Mouse (Mus musculus) layer of hippocampus, adult 8-10 months (tissue): ENCODE data around the gene Pet100. TPM values are rescaled to one million over a fixed set of nuclear protein-coding genes. Genes with fewer than 3 reads are reported as not detected.

ENCODE experiments used
- DNase-seq, 2 experiments: peaks; one replicate each; pipeline ENCODE4 v3.0.0; 2022; ENCODE audit warnings: low spot score in 2 of 2
- total RNA-seq, 4 experiments: library from RNA; stranded (reverse); gene quantifications; 2 replicates each; pipeline ENCODE4 v1.2.4; 2022

Gene Pet100
- total RNA-seq, 4 experiments from 2014 or later: 42.2 to 100 (median 80.9) TPM

GRCm38 (mm10) chr8:3625445-3625844, 4.1 kb downstream of the Pet100 start, which contains the start of gene Pcp2:
Pcp2 (minus strand) TSS chr8:3625545.
- no peak for DNase-seq

- DNase-seq: no peak
Observed at GRCm38 (mm10) chr8:3626971-3627370, 5.6 kb downstream of the Pet100 start.

GRCm38 (mm10) chr8:3628014-3628413, 6.7 kb downstream of the Pet100 start:
- DNase-seq: no peak

GRCm38 (mm10) chr8:3630647-3631477, 9.5 kb downstream of the Pet100 start, which contains the start of gene Stxbp2:
Stxbp2 (plus strand) TSS chr8:3630955.
- DNase-seq: peak in 1 of 2 experiments; percentile 67

GRCm38 (mm10) chr8:3631478-3631875, 10.1 kb downstream of the Pet100 start:
- DNase-seq: no peak

- DNase-seq: no peak
Observed at GRCm38 (mm10) chr8:3645804-3646203, 24.5 kb downstream of the Pet100 start.

GRCm38 (mm10) chr8:3646824-3647531, 25.6 kb downstream of the Pet100 start:
- no peak for DNase-seq

GRCm38 (mm10) chr8:3647561-3647960, 26.2 kb downstream of the Pet100 start:
- DNase-seq: no peak

- no peak for DNase-seq
Observed at GRCm38 (mm10) chr8:3648268-3648667, 26.9 kb downstream of the Pet100 start.

GRCm38 (mm10) chr8:3648990-3649389, 27.6 kb downstream of the Pet100 start:
- DNase-seq: no peak

GRCm38 (mm10) chr8:3652845-3653244, 31.5 kb downstream of the Pet100 start:
- no peak for DNase-seq

GRCm38 (mm10) chr8:3654726-3655508, 33.6 kb downstream of the Pet100 start:
- DNase-seq: no peak

GRCm38 (mm10) chr8:3655526-3655925, 34.2 kb downstream of the Pet100 start, which contains the start of gene Retn:
Retn (plus strand) TSS chr8:3655770.
- no peak for DNase-seq

- no peak for DNase-seq
Observed at GRCm38 (mm10) chr8:3656725-3657381, 35.5 kb downstream of the Pet100 start.

- no peak for DNase-seq
Observed at GRCm38 (mm10) chr8:3660889-3661288, 39.5 kb downstream of the Pet100 start.

- no peak for DNase-seq
Observed at GRCm38 (mm10) chr8:3664405-3664804, 43.1 kb downstream of the Pet100 start.

- no peak for DNase-seq
Observed at GRCm38 (mm10) chr8:3665507-3665906, 44.2 kb downstream of the Pet100 start, which contains the start of gene Mcemp1. Mcemp1 (plus strand) TSS chr8:3665754.

- DNase-seq: no peak
Observed at GRCm38 (mm10) chr8:3670388-3670787, 49.0 kb downstream of the Pet100 start.

- peak; percentile 86 to 92 for DNase-seq
Observed at GRCm38 (mm10) chr8:3671980-3672491, 50.7 kb downstream of the Pet100 start, which contains the start of gene Fcor. Fcor (minus strand) TSS chr8:3672362.

GRCm38 (mm10) chr8:3674671-3675070, 53.3 kb downstream of the Pet100 start:
- no peak for DNase-seq
